Mouse (Mus musculus) G1E-ER4 (cell line): ENCODE results near the gene Slc5a1. TPM values are rescaled to one million over a fixed set of nuclear protein-coding genes. Genes with fewer than 3 reads are reported as not detected.

Experiments used
- GATA1 ChIP-seq: IDR thresholded peaks from one replicate; pipeline ENCODE4 v1.8.0; 2012; ENCODE audit warnings: low read length, inconsistent platforms
- polyA plus RNA-seq: library from polyadenylated mRNA; stranded (reverse); fragments of >175 nt; gene quantifications from 2 replicates; pipeline ENCODE4 v1.2.3, GENCODE M21; 2012

The Slc5a1 gene
- not detected in 2 replicates for polyA plus RNA-seq

GRCm38 (mm10) chr5:33104025-33104481 lies at the start of gene Slc5a1:
TSS of gene Slc5a1 (plus strand) at chr5:33104219.
- no peak for TF ChIP-seq GATA1

- no peak for TF ChIP-seq GATA1
Measured at GRCm38 (mm10) chr5:33056126-33056765, 47.8 kb upstream of the Slc5a1 start.

- TF ChIP-seq GATA1: no peak
Measured at GRCm38 (mm10) chr5:33070071-33070470, 33.9 kb upstream of the Slc5a1 start.

GRCm38 (mm10) chr5:33076490-33077191 lies 27.4 kb upstream of the Slc5a1 start:
- TF ChIP-seq GATA1: no peak

GRCm38 (mm10) chr5:33082896-33083295 lies 21.1 kb upstream of the Slc5a1 start:
- TF ChIP-seq GATA1: no peak

- TF ChIP-seq GATA1: no peak
Measured at GRCm38 (mm10) chr5:33084599-33084998, 19.4 kb upstream of the Slc5a1 start.

GRCm38 (mm10) chr5:33091342-33091741 lies 12.7 kb upstream of the Slc5a1 start:
- TF ChIP-seq GATA1: no peak

- TF ChIP-seq GATA1: no peak
Measured at GRCm38 (mm10) chr5:33095315-33095714, 8.7 kb upstream of the Slc5a1 start.

GRCm38 (mm10) chr5:33102369-33103055 lies 1.5 kb upstream of the Slc5a1 start:
- TF ChIP-seq GATA1: no peak

GRCm38 (mm10) chr5:33104876-33105275 lies 857 bp downstream of the Slc5a1 start:
- no peak for TF ChIP-seq GATA1

GRCm38 (mm10) chr5:33105660-33106059 lies 1.6 kb downstream of the Slc5a1 start:
- TF ChIP-seq GATA1: no peak

- TF ChIP-seq GATA1: no peak
Measured at GRCm38 (mm10) chr5:33107056-33107455, 3.0 kb downstream of the Slc5a1 start.

GRCm38 (mm10) chr5:33107778-33108405 lies 3.9 kb downstream of the Slc5a1 start:
- TF ChIP-seq GATA1: no peak

- no peak for TF ChIP-seq GATA1
Measured at GRCm38 (mm10) chr5:33121871-33122315, 17.9 kb downstream of the Slc5a1 start.

- no peak for TF ChIP-seq GATA1
Measured at GRCm38 (mm10) chr5:33123658-33124057, 19.6 kb downstream of the Slc5a1 start.

- no peak for TF ChIP-seq GATA1
Measured at GRCm38 (mm10) chr5:33125318-33125717, 21.3 kb downstream of the Slc5a1 start.
